ENCODE assay signal across 13 mouse cellular contexts in genomic region chr2:45168606-45169005, GRCm38 (mm10).
"Had no signal": no experiment of that assay in that cellular context is flagged by ENCODE, and none has a peak within 500 bp of the region (broad histone marks: within the 10 kb centered on the region; RNA-seq: fewer than 3 reads in every experiment).

No protein-coding gene starts in this region.

- H3K9ac ChIP-seq: liver, embryonic 15.5 days; neural tube, embryonic 12.5 days had no signal

- H3K4me3 ChIP-seq: limb, embryonic 10.5 days; liver, embryonic 15.5 days; neural tube, embryonic 12.5 days had no signal

- H3K27me3 ChIP-seq: liver, embryonic 15.5 days; neural tube, embryonic 12.5 days had no signal

- DNase-seq: kidney, adult 11 months; kidney, postnatal 10 days; kidney, postnatal 4 days; lung, adult 2 months; lung, postnatal 36 days; midbrain, embryonic 14.5 days; right cerebral cortex, postnatal 14 days; thymus, postnatal 36 days had no signal

- H3K27ac ChIP-seq: limb, embryonic 10.5 days; liver, embryonic 15.5 days; neural tube, embryonic 12.5 days had no signal

- H3K4me2 ChIP-seq: liver, embryonic 11.5 days; liver, embryonic 15.5 days; neural tube, embryonic 12.5 days had no signal

- H3K36me3 ChIP-seq: limb, embryonic 10.5 days; liver, embryonic 15.5 days; neural tube, embryonic 12.5 days had no signal

- H3K9me3 ChIP-seq: limb, embryonic 10.5 days; liver, embryonic 15.5 days; neural tube, embryonic 12.5 days had no signal

- ATAC-seq: lung, postnatal 0 days had no signal
